Mouse (Mus musculus): ENCODE data around the gene Mcur1. TPM values are rescaled to one million over a fixed set of nuclear protein-coding genes. Genes with fewer than 3 reads are reported as not detected.
A peak's percentile ranks its signal among the peaks of the same experiment; 100 is the strongest.

Mcur1 gene
- polyA plus RNA-seq, 1 experiment from 2014 or later = 9.5 TPM

GRCm38 (mm10) chr13:43558357-43558756, 1.6 kb downstream of the Mcur1 start:
- no peak for DNase-seq (ENCODE audit: low spot score)
- 81% methylated on average over 6 of the region's 6 CpGs for WGBS
- H3K27ac ChIP-seq = no peak overlapping the region
- no peak for ATAC-seq (ENCODE audit: low FRiP score)
- H3K36me3 ChIP-seq (replicated peaks; ENCODE audit: control insufficient read depth, insufficient read depth) = peaks cover 9% of the 10 kb centered on the region
- no peaks in the 10 kb centered on the region for H3K9me3 ChIP-seq (ENCODE audit: control insufficient read depth, low read length)
- H3K27me3 ChIP-seq (ENCODE audit: control insufficient read depth, insufficient read depth, low read length) = no peaks in the 10 kb centered on the region
- H3K4me2 ChIP-seq (replicated peaks) = peak overlapping the region; percentile 95; the same call in 1 of the 2 replicates
- H3K4me1 ChIP-seq (replicated peaks; ENCODE audit: control insufficient read depth, insufficient read depth, low read length) = peaks cover 8% of the 10 kb centered on the region
- peak overlapping the region; percentile 86; the same call in 1 of the 2 replicates for H3K4me3 ChIP-seq (replicated peaks; ENCODE audit: low read length)
- no peak overlapping the region for H3K9ac ChIP-seq

GRCm38 (mm10) chr13:43556913-43557542, 3.0 kb downstream of the Mcur1 start:
- no peak overlapping the region for H3K4me3 ChIP-seq (replicated peaks; ENCODE audit: low read length)
- H3K36me3 ChIP-seq (replicated peaks; ENCODE audit: control insufficient read depth, insufficient read depth) = peaks cover 19% of the 10 kb centered on the region
- H3K9ac ChIP-seq = no peak overlapping the region
- H3K9me3 ChIP-seq (ENCODE audit: control insufficient read depth, low read length) = no peaks in the 10 kb centered on the region
- H3K27me3 ChIP-seq (ENCODE audit: control insufficient read depth, insufficient read depth, low read length) = no peaks in the 10 kb centered on the region
- no peak overlapping the region for H3K4me2 ChIP-seq (replicated peaks)
- WGBS = 90% methylated on average over 9 of the region's 9 CpGs
- H3K4me1 ChIP-seq (replicated peaks; ENCODE audit: control insufficient read depth, insufficient read depth, low read length) = peaks cover 8% of the 10 kb centered on the region
- H3K27ac ChIP-seq = no peak overlapping the region
- DNase-seq (ENCODE audit: low spot score) = no peak
- no peak for ATAC-seq (ENCODE audit: low FRiP score)

- WGBS = 89% methylated on average over 9 of the region's 9 CpGs
- Histone ChIP-seq H3K9ac (no peak overlapping the region), H3K27me3 (ENCODE audit: control insufficient read depth, insufficient read depth, low read length) (no peaks in the 10 kb centered on the region), H3K4me1 (replicated peaks; ENCODE audit: control insufficient read depth, insufficient read depth, low read length) (peaks cover 8% of the 10 kb centered on the region), H3K4me3 (replicated peaks; ENCODE audit: low read length) (no peak overlapping the region), H3K9me3 (ENCODE audit: control insufficient read depth, low read length) (peaks cover 4% of the 10 kb centered on the region; the same call in 1 of the 2 replicates), H3K27ac (no peak overlapping the region), H3K4me2 (replicated peaks) (no peak overlapping the region), H3K36me3 (replicated peaks; ENCODE audit: control insufficient read depth, insufficient read depth) (peaks cover 29% of the 10 kb centered on the region)
- ATAC-seq (ENCODE audit: low FRiP score) (no peak), DNase-seq (ENCODE audit: low spot score) (no peak)
Measured at GRCm38 (mm10) chr13:43555321-43555720, 4.7 kb downstream of the Mcur1 start.

- Histone ChIP-seq H3K9me3 (ENCODE audit: control insufficient read depth, low read length) (peaks cover 6% of the 10 kb centered on the region; the same call in 1 of the 2 replicates), H3K27ac (no peak overlapping the region), H3K9ac (no peak overlapping the region), H3K4me2 (replicated peaks) (no peak overlapping the region), H3K4me1 (replicated peaks; ENCODE audit: control insufficient read depth, insufficient read depth, low read length) (peaks cover 8% of the 10 kb centered on the region), H3K4me3 (replicated peaks; ENCODE audit: low read length) (no peak overlapping the region), H3K27me3 (ENCODE audit: control insufficient read depth, insufficient read depth, low read length) (no peaks in the 10 kb centered on the region), H3K36me3 (replicated peaks; ENCODE audit: control insufficient read depth, insufficient read depth) (peaks cover 33% of the 10 kb centered on the region)
- 87% methylated on average over 7 of the region's 7 CpGs for WGBS
- DNase-seq (ENCODE audit: low spot score) = no peak
- no peak for ATAC-seq (ENCODE audit: low FRiP score)
Measured at GRCm38 (mm10) chr13:43554827-43555226, 5.2 kb downstream of the Mcur1 start.

GRCm38 (mm10) chr13:43550676-43551075, 9.3 kb downstream of the Mcur1 start:
- H3K4me1 ChIP-seq (replicated peaks; ENCODE audit: control insufficient read depth, insufficient read depth, low read length) = no peaks in the 10 kb centered on the region
- H3K27ac ChIP-seq = no peak overlapping the region
- DNase-seq (ENCODE audit: low spot score) = no peak
- no peak overlapping the region for H3K4me2 ChIP-seq (replicated peaks)
- peaks cover 6% of the 10 kb centered on the region; the same call in 1 of the 2 replicates for H3K9me3 ChIP-seq (ENCODE audit: control insufficient read depth, low read length)
- H3K36me3 ChIP-seq (replicated peaks; ENCODE audit: control insufficient read depth, insufficient read depth) = peaks cover 44% of the 10 kb centered on the region
- H3K27me3 ChIP-seq (ENCODE audit: control insufficient read depth, insufficient read depth, low read length) = no peaks in the 10 kb centered on the region
- no peak for ATAC-seq (ENCODE audit: low FRiP score)
- 90% methylated on average over 8 of the region's 8 CpGs for WGBS
- H3K4me3 ChIP-seq (replicated peaks; ENCODE audit: low read length) = no peak overlapping the region
- H3K9ac ChIP-seq = no peak overlapping the region

GRCm38 (mm10) chr13:43549870-43550269, 10.1 kb downstream of the Mcur1 start:
- no peak overlapping the region for H3K4me3 ChIP-seq (replicated peaks; ENCODE audit: low read length)
- ATAC-seq (ENCODE audit: low FRiP score) (no peak), DNase-seq (ENCODE audit: low spot score) (no peak)
- H3K36me3 ChIP-seq (replicated peaks; ENCODE audit: control insufficient read depth, insufficient read depth) = peaks cover 46% of the 10 kb centered on the region
- no peaks in the 10 kb centered on the region for H3K4me1 ChIP-seq (replicated peaks; ENCODE audit: control insufficient read depth, insufficient read depth, low read length)
- peaks cover 6% of the 10 kb centered on the region; the same call in 1 of the 2 replicates for H3K9me3 ChIP-seq (ENCODE audit: control insufficient read depth, low read length)
- H3K27ac ChIP-seq = no peak overlapping the region
- H3K4me2 ChIP-seq (replicated peaks) = no peak overlapping the region
- no peak overlapping the region for H3K9ac ChIP-seq
- WGBS = 95% methylated on average over 7 of the region's 7 CpGs
- H3K27me3 ChIP-seq (ENCODE audit: control insufficient read depth, insufficient read depth, low read length) = no peaks in the 10 kb centered on the region

GRCm38 (mm10) chr13:43549078-43549698, 10.8 kb downstream of the Mcur1 start:
- peaks cover 6% of the 10 kb centered on the region; the same call in 1 of the 2 replicates for H3K9me3 ChIP-seq (ENCODE audit: control insufficient read depth, low read length)
- 92% methylated on average over 11 of the region's 11 CpGs for WGBS
- H3K9ac ChIP-seq = no peak overlapping the region
- H3K4me1 ChIP-seq (replicated peaks; ENCODE audit: control insufficient read depth, insufficient read depth, low read length) = no peaks in the 10 kb centered on the region
- H3K36me3 ChIP-seq (replicated peaks; ENCODE audit: control insufficient read depth, insufficient read depth) = peaks cover 49% of the 10 kb centered on the region
- no peak overlapping the region for H3K27ac ChIP-seq
- H3K4me2 ChIP-seq (replicated peaks) = no peak overlapping the region
- ATAC-seq (ENCODE audit: low FRiP score) (no peak), DNase-seq (ENCODE audit: low spot score) (no peak)
- H3K27me3 ChIP-seq (ENCODE audit: control insufficient read depth, insufficient read depth, low read length) = no peaks in the 10 kb centered on the region
- H3K4me3 ChIP-seq (replicated peaks; ENCODE audit: low read length) = no peak overlapping the region

GRCm38 (mm10) chr13:43548617-43549016, 11.4 kb downstream of the Mcur1 start:
- Histone ChIP-seq H3K27ac (no peak overlapping the region), H3K4me2 (replicated peaks) (no peak overlapping the region), H3K4me1 (replicated peaks; ENCODE audit: control insufficient read depth, insufficient read depth, low read length) (no peaks in the 10 kb centered on the region), H3K4me3 (replicated peaks; ENCODE audit: low read length) (no peak overlapping the region), H3K9me3 (ENCODE audit: control insufficient read depth, low read length) (peaks cover 6% of the 10 kb centered on the region; the same call in 1 of the 2 replicates), H3K9ac (no peak overlapping the region), H3K36me3 (replicated peaks; ENCODE audit: control insufficient read depth, insufficient read depth) (peaks cover 51% of the 10 kb centered on the region), H3K27me3 (ENCODE audit: control insufficient read depth, insufficient read depth, low read length) (no peaks in the 10 kb centered on the region)
- ATAC-seq (ENCODE audit: low FRiP score) (no peak), DNase-seq (ENCODE audit: low spot score) (no peak)
- 77% methylated on average over 5 of the region's 5 CpGs for WGBS

GRCm38 (mm10) chr13:43546861-43547260, 13.1 kb downstream of the Mcur1 start:
- peaks cover 38% of the 10 kb centered on the region for H3K36me3 ChIP-seq (replicated peaks; ENCODE audit: control insufficient read depth, insufficient read depth)
- no peak overlapping the region for H3K9ac ChIP-seq
- H3K4me1 ChIP-seq (replicated peaks; ENCODE audit: control insufficient read depth, insufficient read depth, low read length) = no peaks in the 10 kb centered on the region
- H3K9me3 ChIP-seq (ENCODE audit: control insufficient read depth, low read length) = peaks cover 6% of the 10 kb centered on the region; the same call in 1 of the 2 replicates
- no peaks in the 10 kb centered on the region for H3K27me3 ChIP-seq (ENCODE audit: control insufficient read depth, insufficient read depth, low read length)
- H3K4me3 ChIP-seq (replicated peaks; ENCODE audit: low read length) = no peak overlapping the region
- H3K27ac ChIP-seq = no peak overlapping the region
- ATAC-seq (ENCODE audit: low FRiP score) (no peak), DNase-seq (ENCODE audit: low spot score) (peak; percentile 92)
- H3K4me2 ChIP-seq (replicated peaks) = no peak overlapping the region
- 46% methylated on average over 3 of the region's 3 CpGs for WGBS
